Mouse (Mus musculus): ENCODE data around the gene Slirp.

- TF ChIP-seq CTCF (IDR thresholded peaks at IDR 0.05; ENCODE audit: low read depth) (peak; percentile 92), EP300 (IDR thresholded peaks at IDR 0.05; ENCODE audit: low read depth) (no peak)
Observed at GRCm38 (mm10) chr12:87416690-87417089, 27.0 kb upstream of the Slirp start.
